Mouse (Mus musculus) ovary, adult 2 months (tissue): ENCODE data around the gene Mst1r. TPM values are rescaled to one million over a fixed set of nuclear protein-coding genes. Genes with fewer than 3 reads are reported as not detected.

Experiments used
- polyA plus RNA-seq: library from polyadenylated mRNA; depleted of rRNA; stranded (reverse); fragments of >200 nt; gene quantifications from 2 replicates; pipeline ENCODE4 v1.2.3, GENCODE M21; 2012; rRNA removed

Mst1r gene
- 48.6 and 48.9 TPM in 2 replicates for polyA plus RNA-seq

GRCm38 (mm10) chr9:107906252-107906966, at the start of gene Mst1r:
Gene Mst1r (plus strand): TSS chr9:107906873.

GRCm38 (mm10) chr9:107873137-107873536, 33.5 kb upstream of the Mst1r start, which contains the start of gene Rbm6:
Gene Rbm6 (minus strand): TSS chr9:107873237.

GRCm38 (mm10) chr9:107887804-107888266, 18.8 kb upstream of the Mst1r start, which contains the start of gene Mon1a:
Gene Mon1a (plus strand): TSS chr9:107888151.

GRCm38 (mm10) chr9:107928169-107928568, 21.5 kb downstream of the Mst1r start, which contains the start of gene Actl11:
Gene Actl11 (plus strand): TSS chr9:107928469.

GRCm38 (mm10) chr9:107935374-107935773, 28.7 kb downstream of the Mst1r start, which contains the start of gene Camkv:
Gene Camkv (plus strand): TSS chr9:107935674.

GRCm38 (mm10) chr9:107949922-107950235, 43.2 kb downstream of the Mst1r start, which contains the start of gene Traip:
Gene Traip (plus strand): TSS chr9:107950136.

Other genes starting within 250 kb of the Mst1r start
- gene Slc38a3, start 237.3 kb upstream of the Mst1r start, polyA plus RNA-seq, result 286 and 357 TPM in 2 replicates
- gene Gnat1, start 227.2 kb upstream of the Mst1r start, polyA plus RNA-seq, result 0.17 and 0.21 TPM in 2 replicates
- gene Sema3f, start 196.4 kb upstream of the Mst1r start, polyA plus RNA-seq, result 123 and 153 TPM in 2 replicates
- 69.0 and 96.6 TPM in 2 replicates for gene Rbm5, start 135.9 kb upstream of the Mst1r start, polyA plus RNA-seq
- 16.1 and 17.1 TPM in 2 replicates for gene Rbm6, start 33.6 kb upstream of the Mst1r start, polyA plus RNA-seq
- 42.1 and 43.0 TPM in 2 replicates for gene Mon1a, start 18.7 kb upstream of the Mst1r start, polyA plus RNA-seq
- not detected in 2 replicates for gene Actl11, start 21.6 kb downstream of the Mst1r start, polyA plus RNA-seq
- gene Camkv, start 28.8 kb downstream of the Mst1r start, polyA plus RNA-seq, result 0.30 and 0.47 TPM in 2 replicates
- 1.5 and 3.1 TPM in 2 replicates for gene Traip, start 43.3 kb downstream of the Mst1r start, polyA plus RNA-seq
- 58.8 and 64.4 TPM in 2 replicates for gene Uba7, start 68.6 kb downstream of the Mst1r start, polyA plus RNA-seq
- gene Gm20661, start 76.2 kb downstream of the Mst1r start, polyA plus RNA-seq, result 2.7 TPM in 2 replicates
- 21.3 and 24.2 TPM in 2 replicates for gene Inka1, start 79.0 kb downstream of the Mst1r start, polyA plus RNA-seq
- gene Cdhr4, start 85.6 kb downstream of the Mst1r start, polyA plus RNA-seq, result 99.9 and 106 TPM in 2 replicates
- 6.8 and 10.1 TPM in 2 replicates for gene Gm20662, start 89.5 kb downstream of the Mst1r start, polyA plus RNA-seq
- 209 and 244 TPM in 2 replicates for gene Ip6k1, start 95.6 kb downstream of the Mst1r start, polyA plus RNA-seq
- gene Gmppb, start 142.4 kb downstream of the Mst1r start, polyA plus RNA-seq, result 21.7 and 28.2 TPM in 2 replicates
- 6.8 and 8.7 TPM in 2 replicates for gene Amigo3, start 146.3 kb downstream of the Mst1r start, polyA plus RNA-seq
- gene Mst1, start 173.6 kb downstream of the Mst1r start, polyA plus RNA-seq, result 0.25 and 0.45 TPM in 2 replicates
- gene Rnf123, start 176.5 kb downstream of the Mst1r start, polyA plus RNA-seq, result 113 and 122 TPM in 2 replicates
- 90.7 and 116 TPM in 2 replicates for gene Apeh, start 187.7 kb downstream of the Mst1r start, polyA plus RNA-seq